Mouse (Mus musculus): ENCODE measurements around the gene Gm44973. TPM values are rescaled to one million over a fixed set of nuclear protein-coding genes. Genes with fewer than 3 reads are reported as not detected.
A peak's percentile ranks its signal among the peaks of the same experiment; 100 is the strongest.

The Gm44973 gene
- total and polyA plus RNA-seq, 3 experiments = not detected

DNA sequence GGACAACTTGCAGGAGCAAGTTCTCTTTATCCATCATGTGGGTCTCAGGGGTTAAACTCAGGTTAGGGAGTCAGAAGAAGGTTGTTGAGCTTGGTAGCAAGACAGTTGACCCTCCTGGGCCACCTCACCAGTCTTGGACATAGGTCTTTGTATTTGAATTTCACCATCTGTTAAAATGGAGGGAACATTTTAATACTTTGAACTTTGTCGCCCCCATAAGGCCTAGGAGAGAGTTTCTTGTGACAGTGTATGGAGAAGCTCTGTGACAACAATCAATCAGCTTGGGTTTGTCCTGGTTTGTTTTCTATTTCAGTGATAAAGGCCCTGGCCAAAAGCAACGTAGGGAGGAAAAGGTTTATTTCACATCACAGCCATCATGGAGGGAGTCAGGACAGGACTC is 32.0 kb downstream of the Gm44973 start:
- H3K4me3 ChIP-seq = no peak overlapping the region
- H3K79me2 ChIP-seq (replicated peaks; ENCODE audit: control insufficient read depth, insufficient read depth, low read length) = no peaks in the 10 kb centered on the region
- H3K27me3 ChIP-seq (ENCODE audit: control insufficient read depth, insufficient read depth, low read length) = no peaks in the 10 kb centered on the region
- peak; percentile 76 for TF ChIP-seq CTCF (IDR thresholded peaks at IDR 0.05)
- no peak for TF ChIP-seq EP300 (IDR thresholded peaks at IDR 0.05; ENCODE audit: insufficient read depth, low read depth, low read length)
- no peak for TF ChIP-seq POLR2A (IDR thresholded peaks at IDR 0.05; ENCODE audit: insufficient read depth, low read depth, low read length)
- no peaks in the 10 kb centered on the region for H3K36me3 ChIP-seq (ENCODE audit: control insufficient read depth, insufficient read depth, low read length)
- intact Hi-C loops (cut with DNase I) = loop anchor here (1.0 kb wide), 2 partner anchors 47 to 104 kb away; no protein-coding TSS in a partner anchor
- H3K9ac ChIP-seq (ENCODE audit: low read depth, low read length) = no peak overlapping the region
- H3K4me1 ChIP-seq (ENCODE audit: control insufficient read depth, insufficient read depth, low read length) = no peaks in the 10 kb centered on the region
- DNase-seq = peak in 1 of 2 experiments; percentile 24
- WGBS = 15% methylated on average over 2 of the region's 2 CpGs
- no peak overlapping the region for H3K27ac ChIP-seq

GRCm38 (mm10) chr7:5051193-5052192 is 36.2 kb downstream of the Gm44973 start, which contains the start of gene Zfp580:
Gene Zfp580, plus strand, starts transcription at chr7:5051538.
- Histone ChIP-seq H3K36me3 (ENCODE audit: control insufficient read depth, insufficient read depth, low read length) (no peaks in the 10 kb centered on the region), H3K4me3 (peak within 1 kb of the TSS; percentile 92), H3K27ac (peak within 1 kb of the TSS; percentile 74), H3K4me1 (ENCODE audit: control insufficient read depth, insufficient read depth, low read length) (peaks cover 2% of the 10 kb centered on the region; the same call in 1 of the 2 replicates), H3K27me3 (ENCODE audit: control insufficient read depth, insufficient read depth, low read length) (peaks cover 15% of the 10 kb centered on the region), H3K9ac (ENCODE audit: low read depth, low read length) (peak within 1 kb of the TSS; percentile 90), H3K79me2 (replicated peaks; ENCODE audit: control insufficient read depth, insufficient read depth, low read length) (no peaks in the 10 kb centered on the region)
- TF ChIP-seq CTCF (IDR thresholded peaks at IDR 0.05) = no peak
- no peak for TF ChIP-seq EP300 (IDR thresholded peaks at IDR 0.05; ENCODE audit: insufficient read depth, low read depth, low read length)
- no peak; the same call in 1 of the 2 replicates for TF ChIP-seq POLR2A (IDR thresholded peaks at IDR 0.05; ENCODE audit: insufficient read depth, low read depth, low read length)
- intact Hi-C loops (cut with DNase I) = loop anchor here (2.0 to 5.0 kb wide), 3 partner anchors 15 to 184 kb away; partner anchors contain the start of gene Zfp579
- DNase-seq = peak; percentile 86 to 88
- WGBS = under 1% methylated on average over 65 of the region's 65 CpGs

DNA sequence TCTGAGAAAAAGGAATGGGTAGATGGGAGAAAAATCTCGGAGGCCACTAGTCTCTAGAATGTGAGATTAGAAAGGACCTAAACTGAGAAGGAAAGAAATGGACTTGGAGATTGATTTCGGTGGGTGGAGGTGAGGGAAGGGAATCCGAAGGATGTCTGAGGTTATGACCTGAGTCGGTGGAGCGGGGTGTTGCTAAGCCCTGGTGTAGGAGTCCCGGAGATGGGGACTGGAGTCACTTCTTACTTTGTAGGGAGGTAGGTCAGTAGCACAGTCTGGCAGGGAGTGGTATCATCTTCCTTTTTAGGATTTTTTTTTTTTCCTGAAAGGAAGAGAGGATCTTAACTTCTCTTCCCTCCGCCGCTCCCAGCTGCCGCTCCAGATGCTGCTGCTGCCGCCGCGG is 37.1 kb downstream of the Gm44973 start:
- H3K9ac ChIP-seq (ENCODE audit: low read depth, low read length) = no peak overlapping the region
- DNase-seq = no peak
- intact Hi-C loops (cut with DNase I) = loop anchor here (5.0 kb wide), 1 partner anchor 185 kb away; no protein-coding TSS in a partner anchor
- no peak overlapping the region for H3K27ac ChIP-seq
- no peaks in the 10 kb centered on the region for H3K36me3 ChIP-seq (ENCODE audit: control insufficient read depth, insufficient read depth, low read length)
- 19% methylated on average over 12 of the region's 12 CpGs for WGBS
- no peak for TF ChIP-seq CTCF (IDR thresholded peaks at IDR 0.05)
- TF ChIP-seq POLR2A (IDR thresholded peaks at IDR 0.05; ENCODE audit: insufficient read depth, low read depth, low read length) = no peak
- TF ChIP-seq EP300 (IDR thresholded peaks at IDR 0.05; ENCODE audit: insufficient read depth, low read depth, low read length) = no peak
- no peaks in the 10 kb centered on the region for H3K79me2 ChIP-seq (replicated peaks; ENCODE audit: control insufficient read depth, insufficient read depth, low read length)
- peaks cover 2% of the 10 kb centered on the region; the same call in 1 of the 2 replicates for H3K4me1 ChIP-seq (ENCODE audit: control insufficient read depth, insufficient read depth, low read length)
- peaks cover 20% of the 10 kb centered on the region for H3K27me3 ChIP-seq (ENCODE audit: control insufficient read depth, insufficient read depth, low read length)
- H3K4me3 ChIP-seq = peak overlapping the region; percentile 92

DNA sequence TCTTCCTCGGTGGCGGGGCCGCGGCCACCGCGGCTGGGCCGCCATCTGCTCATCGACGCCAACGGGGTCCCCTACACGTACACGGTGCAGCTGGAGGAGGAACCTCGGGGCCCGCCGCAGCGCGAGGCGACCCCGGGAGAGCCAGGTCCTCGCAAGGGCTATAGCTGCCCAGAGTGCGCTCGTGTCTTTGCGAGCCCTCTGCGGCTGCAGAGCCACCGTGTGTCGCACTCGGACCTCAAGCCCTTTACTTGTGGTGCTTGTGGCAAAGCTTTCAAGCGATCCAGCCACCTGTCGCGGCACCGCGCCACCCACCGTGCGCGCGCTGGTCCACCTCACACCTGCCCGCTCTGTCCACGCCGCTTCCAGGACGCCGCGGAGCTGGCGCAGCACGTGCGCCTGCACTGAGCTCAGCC is 37.6 kb downstream of the Gm44973 start:
- no peak for TF ChIP-seq POLR2A (IDR thresholded peaks at IDR 0.05; ENCODE audit: insufficient read depth, low read depth, low read length)
- TF ChIP-seq EP300 (IDR thresholded peaks at IDR 0.05; ENCODE audit: insufficient read depth, low read depth, low read length) = no peak
- no peak for TF ChIP-seq CTCF (IDR thresholded peaks at IDR 0.05)
- H3K9ac ChIP-seq (ENCODE audit: low read depth, low read length) = peak overlapping the region; percentile 8

DNA sequence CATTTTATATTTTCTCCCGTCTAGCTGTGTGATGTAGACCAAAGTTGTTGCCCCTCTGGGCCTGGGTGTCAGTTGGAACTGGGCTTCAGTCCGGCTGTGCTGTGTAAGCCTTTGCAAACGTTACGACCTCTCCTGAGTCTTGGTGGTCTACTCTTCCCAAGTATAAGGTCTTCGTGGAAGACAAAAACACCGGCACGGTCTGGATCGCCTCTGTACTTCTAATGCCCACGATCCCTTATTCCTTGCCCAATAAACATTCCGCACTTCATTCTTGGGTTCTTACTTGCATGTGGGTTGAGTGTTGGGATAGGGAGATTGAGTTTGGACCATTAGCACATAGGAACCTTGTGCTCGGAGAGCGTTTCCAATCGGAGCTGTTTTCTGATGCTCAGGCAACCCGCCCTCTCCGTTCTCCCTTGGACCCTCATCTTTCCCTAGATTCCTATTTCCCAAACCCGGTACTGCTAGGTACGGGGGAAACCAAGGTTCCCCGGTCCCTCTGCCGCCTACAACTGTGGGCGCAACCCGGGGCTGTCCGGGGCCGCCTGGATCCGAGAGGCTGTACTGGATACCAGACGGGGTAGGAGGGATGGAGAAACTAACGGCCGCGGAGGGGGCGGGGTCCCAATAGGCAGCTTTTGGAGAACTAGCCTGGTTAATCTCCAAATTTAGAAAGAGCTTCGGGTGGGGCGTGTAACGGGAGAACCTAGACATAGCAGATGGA is 38.3 kb downstream of the Gm44973 start:
- peaks cover 2% of the 10 kb centered on the region; the same call in 1 of the 2 replicates for H3K4me1 ChIP-seq (ENCODE audit: control insufficient read depth, insufficient read depth, low read length)
- H3K27ac ChIP-seq = no peak overlapping the region
- DNase-seq = no peak
- H3K4me3 ChIP-seq = no peak overlapping the region
- no peaks in the 10 kb centered on the region for H3K36me3 ChIP-seq (ENCODE audit: control insufficient read depth, insufficient read depth, low read length)
- intact Hi-C loops (cut with DNase I) = loop anchor here (5.0 kb wide), 1 partner anchor 186 kb away; no protein-coding TSS in a partner anchor
- H3K27me3 ChIP-seq (ENCODE audit: control insufficient read depth, insufficient read depth, low read length) = peaks cover 20% of the 10 kb centered on the region
- 24% methylated on average over 32 of the region's 32 CpGs for WGBS
- H3K9ac ChIP-seq (ENCODE audit: low read depth, low read length) = no peak overlapping the region
- TF ChIP-seq EP300 (IDR thresholded peaks at IDR 0.05; ENCODE audit: insufficient read depth, low read depth, low read length) (no peak), POLR2A (IDR thresholded peaks at IDR 0.05; ENCODE audit: insufficient read depth, low read depth, low read length) (no peak), CTCF (IDR thresholded peaks at IDR 0.05) (no peak)
- no peaks in the 10 kb centered on the region for H3K79me2 ChIP-seq (replicated peaks; ENCODE audit: control insufficient read depth, insufficient read depth, low read length)

More for the DNA sequence above, 37.6 kb downstream of the Gm44973 start:
- Histone ChIP-seq H3K4me1 (ENCODE audit: control insufficient read depth, insufficient read depth, low read length) (peaks cover 2% of the 10 kb centered on the region; the same call in 1 of the 2 replicates), H3K4me3 (peak overlapping the region; percentile 16; the same call in 1 of the 2 replicates), H3K79me2 (replicated peaks; ENCODE audit: control insufficient read depth, insufficient read depth, low read length) (no peaks in the 10 kb centered on the region), H3K36me3 (ENCODE audit: control insufficient read depth, insufficient read depth, low read length) (no peaks in the 10 kb centered on the region), H3K27ac (no peak overlapping the region), H3K27me3 (ENCODE audit: control insufficient read depth, insufficient read depth, low read length) (peaks cover 20% of the 10 kb centered on the region)
- WGBS = 25% methylated on average over 45 of the region's 45 CpGs
- intact Hi-C loops (cut with DNase I) = loop anchor here (5.0 kb wide), 1 partner anchor 186 kb away; no protein-coding TSS in a partner anchor
- peak in 1 of 2 experiments; percentile 33 for DNase-seq
